Comparison of ENCODE assay signal across 12 mouse cellular contexts in the genomic region with DNA sequence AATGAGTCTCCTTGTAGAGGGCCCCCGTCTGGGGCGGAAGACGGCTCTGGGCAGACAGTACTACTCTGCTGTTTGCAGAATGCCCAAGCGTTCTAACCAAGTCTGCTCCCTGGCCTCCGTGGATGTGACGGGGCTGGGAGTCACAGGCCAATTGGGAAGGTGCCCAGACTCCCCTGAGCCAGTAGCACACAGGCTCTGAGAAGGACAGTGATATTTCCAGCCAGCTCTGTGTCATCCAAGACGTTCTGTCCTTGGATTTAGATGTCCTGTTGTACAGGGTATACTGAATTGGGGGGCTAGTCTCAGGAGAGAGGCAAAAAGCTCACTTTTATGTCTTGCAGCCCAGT. TPM values are rescaled to one million over a fixed set of nuclear protein-coding genes. Genes with fewer than 3 reads are reported as not detected.
DNase-seq lines count a peak whose midpoint lies in the region; ATAC-seq and TF ChIP-seq lines count a peak whose summit lies in the region.
"Had no signal": no experiment of that assay in that cellular context is flagged by ENCODE, and none has a peak within 500 bp of the region (broad histone marks: within the 10 kb centered on the region; RNA-seq: fewer than 3 reads in every experiment).

No protein-coding gene starts in this region.

- H3K4me3 ChIP-seq in intestine, embryonic 15.5 days (replicated peaks), result no peak overlapping the region
- no peak overlapping the region for H3K4me3 ChIP-seq in intestine, postnatal 0 days (ENCODE audit: low read depth, low read length)
- no peak overlapping the region for H3K4me3 ChIP-seq in liver, embryonic 12.5 days
- H3K4me3 ChIP-seq: kidney, embryonic 15.5 days; neural tube, embryonic 13.5 days had no signal

- WGBS in intestine, embryonic 15.5 days, result 43% methylated on average over 7 of the region's 7 CpGs
- 43% methylated on average over 7 of the region's 7 CpGs for WGBS in intestine, postnatal 0 days
- WGBS in liver, embryonic 12.5 days (ENCODE audit: insufficient replicate concordance), result 64% methylated on average over 7 of the region's 7 CpGs

- H3K9me3 ChIP-seq in intestine, embryonic 15.5 days, result no peaks in the 10 kb centered on the region
- H3K9me3 ChIP-seq in intestine, postnatal 0 days (ENCODE audit: control insufficient read depth), result no peaks in the 10 kb centered on the region
- no peaks in the 10 kb centered on the region for H3K9me3 ChIP-seq in liver, embryonic 12.5 days (replicated peaks)
- H3K9me3 ChIP-seq: kidney, embryonic 15.5 days; neural tube, embryonic 13.5 days had no signal

- TF ChIP-seq CTCF in intestine, postnatal 0 days (IDR thresholded peaks at IDR 0.05; ENCODE audit: low read depth), result no peak

- no peak overlapping the region for H3K27ac ChIP-seq in intestine, embryonic 15.5 days
- H3K27ac ChIP-seq in intestine, postnatal 0 days (ENCODE audit: low read depth, low read length), result no peak overlapping the region
- H3K27ac ChIP-seq in liver, embryonic 12.5 days, result no peak overlapping the region
- H3K27ac ChIP-seq: neural tube, embryonic 13.5 days had no signal

- H3K36me3 ChIP-seq in intestine, embryonic 15.5 days, result no peaks in the 10 kb centered on the region
- H3K36me3 ChIP-seq in intestine, postnatal 0 days (ENCODE audit: control insufficient read depth, insufficient read depth), result no peaks in the 10 kb centered on the region
- H3K36me3 ChIP-seq in liver, embryonic 12.5 days, result no peaks in the 10 kb centered on the region

- H3K4me2 ChIP-seq in intestine, embryonic 15.5 days (replicated peaks), result no peak overlapping the region
- no peak overlapping the region for H3K4me2 ChIP-seq in intestine, postnatal 0 days (replicated peaks; ENCODE audit: low read depth)
- H3K4me2 ChIP-seq in liver, embryonic 12.5 days, result no peak overlapping the region
- H3K4me2 ChIP-seq: kidney, embryonic 15.5 days; neural tube, embryonic 13.5 days had no signal

- no peaks in the 10 kb centered on the region for H3K27me3 ChIP-seq in intestine, embryonic 15.5 days (replicated peaks)
- H3K27me3 ChIP-seq in intestine, postnatal 0 days (replicated peaks; ENCODE audit: control insufficient read depth, insufficient read depth, low read length), result no peaks in the 10 kb centered on the region
- H3K27me3 ChIP-seq in liver, embryonic 12.5 days (replicated peaks), result no peaks in the 10 kb centered on the region; the same call in 1 of the 2 replicates
- H3K27me3 ChIP-seq: kidney, embryonic 15.5 days had no signal

- peak; percentile 82 for DNase-seq in adrenal gland, adult 2 months
- DNase-seq in adrenal gland, postnatal 36 days, result peak; percentile 78 to 83
- DNase-seq in heart, postnatal 10 days, result peak; percentile 60 to 64
- no peak for DNase-seq in embryo, embryonic 10 days (ENCODE audit: low spot score)
- no peak for DNase-seq in urinary bladder, postnatal 25 days (ENCODE audit: low spot score)
- DNase-seq: lung, postnatal 4 days had no signal

- intact Hi-C loops in heart, postnatal 10 days (cut with DNase I), result no loop called here

- peaks cover 20% of the 10 kb centered on the region for H3K4me1 ChIP-seq in intestine, embryonic 15.5 days (replicated peaks)
- no peaks in the 10 kb centered on the region for H3K4me1 ChIP-seq in intestine, postnatal 0 days (replicated peaks; ENCODE audit: control insufficient read depth, insufficient read depth, low read length)
- H3K4me1 ChIP-seq in liver, embryonic 12.5 days, result no peaks in the 10 kb centered on the region

- H3K9ac ChIP-seq in intestine, embryonic 15.5 days, result peak overlapping the region; percentile 13; the same call in 1 of the 2 replicates
- H3K9ac ChIP-seq in intestine, postnatal 0 days (ENCODE audit: low read depth, low read length), result no peak overlapping the region
- H3K9ac ChIP-seq in liver, embryonic 12.5 days, result no peak overlapping the region
- H3K9ac ChIP-seq: neural tube, embryonic 13.5 days had no signal

- no peak for ATAC-seq in intestine, embryonic 15.5 days
- ATAC-seq in intestine, postnatal 0 days, result no peak
- ATAC-seq in liver, embryonic 12.5 days, result no peak

RNA-seq across cellular contexts. Expression of a gene that starts 36.6 kb away (rescaled TPM):
- 2.9 and 3.0 TPM in 2 replicates for polyA plus RNA-seq in intestine, embryonic 15.5 days (2015; fragmentation: Nextera tagmentation; extraction: Ambion mirVana)
- 0.89 and 1.1 TPM in 2 replicates for polyA plus RNA-seq in intestine, postnatal 0 days (2015; fragmentation: Nextera tagmentation; extraction: Ambion mirVana)
- 1 to 10 TPM; 6.1 to 9.5 TPM for total RNA-seq in adrenal gland, adult 2 months (2021)
- 11.8 and 17.0 TPM in 2 replicates for polyA plus RNA-seq in adrenal gland, adult 2 months (2012; rRNA removed)
- total RNA-seq in adrenal gland, postnatal 36 days (2021), result 1 to 10 TPM; 4.9 to 9.5 TPM
- 10 to 100 TPM; 33.4 to 33.5 TPM for total RNA-seq in heart, postnatal 10 days (2021)
- 0.44 and 0.51 TPM in 2 replicates for polyA plus RNA-seq in liver, embryonic 12.5 days (2016; fragmentation: Nextera tagmentation; extraction: Ambion mirVana)
- total RNA-seq: common myeloid progenitor, adult 5-6 weeks had no signal

Comparison
In these comparisons a context has a peak if more than half of its experiments do, and no peak if none do; other contexts are left out.
1. DNase-seq: peak in adrenal gland, adult 2 months (single experiment), adrenal gland, postnatal 36 days (2 of 2) and heart, postnatal 10 days (2 of 2); none in embryo, embryonic 10 days (single experiment) and urinary bladder, postnatal 25 days (single experiment).